Comparison of ENCODE assay signal across 17 mouse cellular contexts in the genomic region with DNA sequence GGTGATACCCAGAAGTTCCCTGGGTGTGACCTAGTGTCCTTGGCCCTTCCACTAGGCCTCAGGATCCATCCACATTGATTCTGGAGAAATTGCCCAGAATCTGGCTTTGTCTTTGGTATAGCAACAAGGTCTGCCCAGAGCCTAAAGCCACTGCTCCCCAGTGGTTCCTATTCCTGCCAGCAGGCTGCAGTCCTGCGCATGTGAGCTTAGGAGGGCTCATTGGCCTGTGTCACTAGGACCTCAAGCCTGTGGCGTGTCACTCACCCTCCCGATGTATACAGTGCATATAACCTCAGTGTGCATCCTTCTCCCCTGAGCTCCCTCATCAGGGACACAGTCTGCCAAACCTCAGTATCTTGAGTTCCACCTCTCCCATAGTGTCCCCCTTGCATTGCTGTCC.
DNase-seq lines count a peak whose midpoint lies in the region; ATAC-seq lines count a peak whose summit lies in the region.
"Had no signal": no experiment of that assay in that cellular context is flagged by ENCODE, and none has a peak within 500 bp of the region (broad histone marks: within the 10 kb centered on the region; RNA-seq: fewer than 3 reads in every experiment).

No protein-coding gene starts in this region.

- no peaks in the 10 kb centered on the region for H3K9me3 ChIP-seq in embryonic facial prominence, embryonic 12.5 days
- no peaks in the 10 kb centered on the region for H3K9me3 ChIP-seq in embryonic facial prominence, embryonic 10.5 days
- H3K9me3 ChIP-seq in liver, embryonic 12.5 days (replicated peaks) = no peaks in the 10 kb centered on the region
- H3K9me3 ChIP-seq in liver, embryonic 16.5 days (replicated peaks; ENCODE audit: control insufficient read depth, low read length) = no peaks in the 10 kb centered on the region
- H3K9me3 ChIP-seq: liver, embryonic 15.5 days; neural tube, embryonic 12.5 days had no signal

- 0 out of 2 replicates have a peak overlapping the region, but pooled peaks have one; percentile 36 for H3K27ac ChIP-seq in embryonic facial prominence, embryonic 12.5 days
- no peak overlapping the region for H3K27ac ChIP-seq in embryonic facial prominence, embryonic 10.5 days (replicated peaks)
- H3K27ac ChIP-seq in liver, embryonic 12.5 days = no peak overlapping the region
- H3K27ac ChIP-seq in liver, embryonic 16.5 days (ENCODE audit: low read length) = no peak overlapping the region
- H3K27ac ChIP-seq: macrophage; neural tube, embryonic 12.5 days had no signal

- DNase-seq in embryonic facial prominence, embryonic 10.5 days (ENCODE audit: low spot score) = no peak
- DNase-seq in liver (no peak), ZHBTc4 (ENCODE audit: low read depth, low spot score) (peak; percentile 16)
- no peak for DNase-seq in left cerebral cortex, adult 9 months (ENCODE audit: low spot score in 2 of 2)
- no peak for DNase-seq in frontal cortex, postnatal 25 days (ENCODE audit: low spot score in 2 of 2)
- DNase-seq: cerebellum, adult 11 months; cerebellum, postnatal 14 days; gastrocnemius, postnatal 10 days; kidney, postnatal 4 days; right cerebral cortex, postnatal 14 days had no signal

- H3K27me3 ChIP-seq in embryonic facial prominence, embryonic 12.5 days = no peaks in the 10 kb centered on the region
- H3K27me3 ChIP-seq in embryonic facial prominence, embryonic 10.5 days (replicated peaks; ENCODE audit: low read depth, poor library complexity, severe bottlenecking) = no peaks in the 10 kb centered on the region
- H3K27me3 ChIP-seq in liver, embryonic 12.5 days (replicated peaks) = no peaks in the 10 kb centered on the region
- H3K27me3 ChIP-seq in liver, embryonic 16.5 days (ENCODE audit: control insufficient read depth, insufficient read depth, low read depth, low read length) = no peaks in the 10 kb centered on the region
- H3K27me3 ChIP-seq: liver, embryonic 15.5 days; neural tube, embryonic 12.5 days had no signal

- 81% methylated on average over 3 of the region's 3 CpGs for WGBS in embryonic facial prominence, embryonic 12.5 days
- 71% methylated on average over 3 of the region's 3 CpGs for WGBS in embryonic facial prominence, embryonic 10.5 days
- 58% methylated on average over 3 of the region's 3 CpGs for WGBS in liver, embryonic 12.5 days (ENCODE audit: insufficient replicate concordance)
- 57% methylated on average over 3 of the region's 3 CpGs for WGBS in liver, embryonic 16.5 days (ENCODE audit: insufficient replicate concordance)

- peaks cover 15% of the 10 kb centered on the region for H3K4me1 ChIP-seq in embryonic facial prominence, embryonic 12.5 days
- H3K4me1 ChIP-seq in embryonic facial prominence, embryonic 10.5 days = peaks cover 36% of the 10 kb centered on the region
- H3K4me1 ChIP-seq in liver, embryonic 12.5 days = peaks cover 17% of the 10 kb centered on the region; the same call in 1 of the 2 replicates
- no peaks in the 10 kb centered on the region; the same call in 1 of the 2 replicates for H3K4me1 ChIP-seq in liver, embryonic 16.5 days (ENCODE audit: control insufficient read depth, low read depth, low read length)
- H3K4me1 ChIP-seq: neural tube, embryonic 12.5 days had no signal

- no peak overlapping the region for H3K4me2 ChIP-seq in embryonic facial prominence, embryonic 12.5 days (replicated peaks)
- no peak overlapping the region for H3K4me2 ChIP-seq in liver, embryonic 12.5 days
- no peak overlapping the region for H3K4me2 ChIP-seq in liver, embryonic 16.5 days (ENCODE audit: low read depth, low read length)
- H3K4me2 ChIP-seq: liver, embryonic 15.5 days; neural tube, embryonic 12.5 days had no signal

- no peak overlapping the region for H3K9ac ChIP-seq in embryonic facial prominence, embryonic 12.5 days
- no peak overlapping the region for H3K9ac ChIP-seq in liver, embryonic 12.5 days
- H3K9ac ChIP-seq in liver, embryonic 16.5 days (ENCODE audit: low read depth, low read length) = no peak overlapping the region
- H3K9ac ChIP-seq: liver, embryonic 15.5 days; neural tube, embryonic 12.5 days had no signal

- no peaks in the 10 kb centered on the region for H3K36me3 ChIP-seq in embryonic facial prominence, embryonic 12.5 days
- H3K36me3 ChIP-seq in embryonic facial prominence, embryonic 10.5 days (replicated peaks) = no peaks in the 10 kb centered on the region
- H3K36me3 ChIP-seq in liver, embryonic 12.5 days = no peaks in the 10 kb centered on the region
- H3K36me3 ChIP-seq in liver, embryonic 16.5 days (ENCODE audit: control insufficient read depth, insufficient read depth) = no peaks in the 10 kb centered on the region
- H3K36me3 ChIP-seq: liver, embryonic 15.5 days; neural tube, embryonic 12.5 days had no signal

- H3K4me3 ChIP-seq in embryonic facial prominence, embryonic 12.5 days = no peak overlapping the region
- no peak overlapping the region for H3K4me3 ChIP-seq in embryonic facial prominence, embryonic 10.5 days
- no peak overlapping the region for H3K4me3 ChIP-seq in liver, embryonic 12.5 days
- no peak overlapping the region for H3K4me3 ChIP-seq in liver, embryonic 16.5 days (ENCODE audit: low read depth, low read length)
- H3K4me3 ChIP-seq: erythroblast, embryonic 14.5 days; liver, embryonic 15.5 days; neural tube, embryonic 12.5 days had no signal

- peak; percentile 67; the same call in 1 of the 2 replicates for ATAC-seq in embryonic facial prominence, embryonic 12.5 days (ENCODE audit: insufficient number of reproducible peaks, insufficient read depth, low FRiP score, low TSS enrichment)
- ATAC-seq in liver, embryonic 12.5 days = 0 out of 2 replicates have a peak, but pooled peaks have one; percentile 36
- ATAC-seq in liver, embryonic 16.5 days (ENCODE audit: low read depth) = peak; percentile 33; the same call in 1 of the 2 replicates
